Mouse (Mus musculus) limb, embryonic 14.5 days (tissue): Measurements from ENCODE around the gene Traf7. TPM values are rescaled to one million over a fixed set of nuclear protein-coding genes. Genes with fewer than 3 reads are reported as not detected.

Experiments
- ATAC-seq: fragments of 200-750 bp; cut with Nextera tagmentation; 2 replicates; pipeline ENCODE4 v1.8.0; 2017; ENCODE audit warnings: low read depth, moderate number of reproducible peaks, moderate TSS enrichment; ENCODE audit not compliant: low FRiP score
- DNase-seq: peaks from one replicate; pipeline ENCODE4 v3.0.0-alpha.2; 2015; ENCODE audit warnings: low spot score
- H3K27ac ChIP-seq: fragments of 300-500 bp; sonication (generic); replicated peaks from 2 replicates; pipeline ENCODE4 v1.5.1; 2014; ENCODE audit warnings: low read depth, mild to moderate bottlenecking, low read length, moderate library complexity, mixed read lengths
- H3K27me3 ChIP-seq: fragments of 300-500 bp; sonication (generic); 2 replicates; pipeline ENCODE4 v1.6.1; 2014; ENCODE audit warnings: low read length, mixed read lengths; ENCODE audit not compliant: control insufficient read depth, insufficient read depth
- H3K36me3 ChIP-seq: fragments of 300-500 bp; sonication (generic); 2 replicates; pipeline ENCODE4 v1.6.1; 2014; ENCODE audit warnings: mild to moderate bottlenecking, low read length, moderate library complexity, mixed read lengths; ENCODE audit not compliant: control insufficient read depth, insufficient read depth
- H3K4me1 ChIP-seq: fragments of 300-500 bp; sonication (generic); 2 replicates; pipeline ENCODE4 v1.6.1; 2014; ENCODE audit warnings: antibody characterized with exemption, low read length, mixed read lengths; ENCODE audit not compliant: control insufficient read depth, insufficient read depth
- H3K4me2 ChIP-seq: fragments of 300-500 bp; sonication (generic); replicated peaks from 2 replicates; pipeline ENCODE4 v1.6.1; 2014; ENCODE audit warnings: low read depth, mild to moderate bottlenecking, low read length, moderate library complexity; ENCODE audit not compliant: severe bottlenecking
- H3K4me3 ChIP-seq: fragments of 300-500 bp; sonication (generic); replicated peaks from 2 replicates; pipeline ENCODE4 v1.5.1; 2014; ENCODE audit warnings: low read length
- H3K9ac ChIP-seq: fragments of 300-500 bp; sonication (generic); 2 replicates; pipeline ENCODE4 v1.6.1; 2014; ENCODE audit warnings: mild to moderate bottlenecking, low read depth, low read length, moderate library complexity; ENCODE audit not compliant: severe bottlenecking
- H3K9me3 ChIP-seq: fragments of 300-500 bp; sonication (generic); 2 replicates; pipeline ENCODE4 v1.6.1; 2016; ENCODE audit warnings: low read length; ENCODE audit not compliant: control insufficient read depth
- POLR2A ChIP-seq: fragments of 200-500 bp; IDR thresholded peaks from 2 replicates; pipeline ENCODE4 v1.8.0; 2012; ENCODE audit warnings: inconsistent platforms, mild to moderate bottlenecking, moderate library complexity, borderline replicate concordance; ENCODE audit not compliant: insufficient read depth, insufficient read length; ENCODE audit errors: extremely low read depth
- WGBS: fragments of 180-500 bp; shearing (Covaris S2); extraction: QIAGEN DNeasy Blood & Tissue Kit; methylation state at CpG from one replicate; pipeline ENCODE4 v1.1.7; 2014; 5-methylcytosine and 5-hydroxymethylcytosine counted together
- polyA plus RNA-seq, 2 experiments: library from polyadenylated mRNA; depleted of rRNA in 1 of 2; stranded (reverse) in 1 of 2; unstranded in 1 of 2; fragments of >200 nt; fragmentation: Nextera tagmentation in 1 of 2; extraction: Ambion mirVana in 1 of 2; gene quantifications; 2 replicates each; pipeline versions ENCODE4 v1.2.1 to v1.2.3; 2012 to 2014

Traf7 gene
- polyA plus RNA-seq, 2 experiments, result 81.3 to 308 TPM

DNA sequence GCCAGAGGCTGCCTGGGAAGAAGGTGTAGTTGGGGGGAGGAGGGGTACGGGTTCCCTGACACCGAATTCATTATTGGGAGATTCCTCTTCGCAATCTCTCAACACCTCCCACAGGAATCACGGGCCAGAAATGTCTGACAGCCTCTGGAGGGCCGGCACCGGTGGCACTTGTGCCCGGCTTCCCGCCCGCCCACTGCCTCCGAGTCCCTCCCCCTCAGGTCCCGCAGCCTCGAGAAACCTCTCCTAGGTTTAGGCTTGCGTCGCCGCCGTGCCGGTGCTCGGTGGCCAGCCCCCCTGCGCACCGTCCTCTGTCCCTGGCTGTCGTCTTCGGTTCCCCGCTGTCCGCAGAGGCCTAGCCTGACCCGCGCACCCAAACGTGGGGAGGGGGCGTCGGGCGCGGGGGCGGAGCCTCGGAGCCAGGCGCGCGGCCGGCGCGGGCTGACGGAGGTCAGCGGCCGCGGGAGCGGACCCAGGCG is 39.5 kb downstream of the Traf7 start, which contains the start of gene Caskin1:
Caskin1 (plus strand) TSS at position 416 of the 476 bp plus-strand sequence.
- Histone ChIP-seq H3K27me3 (no peaks in the 10 kb centered on the region), H3K4me3 (peak within 1 kb of the TSS; percentile 71), H3K9me3 (no peaks in the 10 kb centered on the region), H3K36me3 (no peaks in the 10 kb centered on the region), H3K9ac (peak within 1 kb of the TSS; percentile 73), H3K4me1 (no peaks in the 10 kb centered on the region), H3K4me2 (peak within 1 kb of the TSS; percentile 97), H3K27ac (no peak within 1 kb of the TSS)
- WGBS, result 1% methylated on average over 25 of the region's 45 CpGs
- ATAC-seq (peak; percentile 3), DNase-seq (no peak)
- TF ChIP-seq POLR2A, result no peak

DNA sequence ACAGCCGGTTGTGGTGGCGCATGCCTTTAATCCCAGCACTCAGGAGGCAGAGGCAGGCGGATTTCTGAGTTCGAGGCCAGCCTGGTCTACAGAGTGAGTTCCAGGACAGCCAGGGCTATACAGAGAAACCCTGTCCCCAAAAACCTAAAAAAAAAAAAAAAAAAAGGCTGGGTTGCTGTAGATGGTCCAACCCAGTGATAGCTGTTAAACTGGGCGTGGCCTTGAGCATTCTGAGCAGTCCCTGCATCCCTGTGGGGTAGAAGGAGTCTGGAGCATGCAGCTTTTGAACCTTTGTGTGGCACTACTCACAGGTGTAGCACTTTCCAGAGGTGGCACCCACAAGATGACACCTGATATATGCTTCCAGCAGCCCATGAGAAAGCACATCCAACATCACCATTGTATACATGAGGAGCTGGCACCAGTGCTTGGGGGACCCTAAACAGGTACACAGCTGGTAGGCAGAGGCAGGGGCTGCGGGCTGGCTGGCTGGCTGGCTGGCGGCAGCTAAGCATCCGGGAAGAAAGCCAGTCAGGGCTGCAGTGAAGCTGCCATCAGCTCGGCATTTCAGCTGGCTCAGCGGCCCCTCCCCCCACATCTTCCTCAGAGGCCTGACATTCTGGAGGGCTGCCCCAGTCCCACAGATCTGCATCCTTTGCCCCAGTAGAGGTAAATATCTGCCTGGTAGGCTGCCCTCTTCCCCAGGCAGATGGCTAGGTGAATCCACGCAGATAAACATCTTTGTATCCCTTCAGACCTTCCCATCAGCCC is 42.5 kb downstream of the Traf7 start:
- H3K4me3 ChIP-seq, result no peak overlapping the region
- ATAC-seq, result no peak
- TF ChIP-seq POLR2A, result no peak
- H3K27ac ChIP-seq, result no peak overlapping the region
- DNase-seq, result no peak
- no peaks in the 10 kb centered on the region for H3K36me3 ChIP-seq
- WGBS, result 41% methylated on average over 11 of the region's 11 CpGs
- H3K9ac ChIP-seq, result 0 out of 2 replicates have a peak overlapping the region, but pooled peaks have one; percentile 16
- H3K4me1 ChIP-seq, result no peaks in the 10 kb centered on the region
- no peak overlapping the region for H3K4me2 ChIP-seq
- H3K9me3 ChIP-seq, result no peaks in the 10 kb centered on the region
- no peaks in the 10 kb centered on the region for H3K27me3 ChIP-seq

DNA sequence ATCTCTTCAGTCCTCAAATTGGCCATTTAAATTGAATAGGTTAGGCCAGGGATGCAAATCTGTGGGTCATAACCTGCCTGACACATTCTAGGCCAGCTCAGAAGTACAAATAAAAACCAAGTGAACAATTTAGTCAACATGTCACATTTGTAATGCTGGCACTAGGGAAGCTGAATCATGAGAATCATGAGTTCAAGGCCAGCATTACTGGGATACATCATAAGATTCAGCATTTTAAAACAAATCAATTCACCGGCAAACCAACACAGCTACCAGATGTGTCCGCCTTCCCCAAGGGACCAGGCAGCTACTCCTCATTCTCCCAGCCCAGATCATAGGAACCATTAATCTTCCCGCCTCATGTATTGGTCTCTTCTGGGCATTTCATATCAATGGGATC is 44.2 kb downstream of the Traf7 start:
- no peak for ATAC-seq
- H3K4me3 ChIP-seq, result no peak overlapping the region
- no peaks in the 10 kb centered on the region for H3K4me1 ChIP-seq
- H3K9ac ChIP-seq, result no peak overlapping the region
- no peak overlapping the region for H3K27ac ChIP-seq
- no peaks in the 10 kb centered on the region for H3K9me3 ChIP-seq
- no peak for DNase-seq
- no peaks in the 10 kb centered on the region for H3K36me3 ChIP-seq
- H3K4me2 ChIP-seq, result no peak overlapping the region
- TF ChIP-seq POLR2A, result no peak
- 87% methylated on average over 3 of the region's 3 CpGs for WGBS
- no peaks in the 10 kb centered on the region for H3K27me3 ChIP-seq

DNA sequence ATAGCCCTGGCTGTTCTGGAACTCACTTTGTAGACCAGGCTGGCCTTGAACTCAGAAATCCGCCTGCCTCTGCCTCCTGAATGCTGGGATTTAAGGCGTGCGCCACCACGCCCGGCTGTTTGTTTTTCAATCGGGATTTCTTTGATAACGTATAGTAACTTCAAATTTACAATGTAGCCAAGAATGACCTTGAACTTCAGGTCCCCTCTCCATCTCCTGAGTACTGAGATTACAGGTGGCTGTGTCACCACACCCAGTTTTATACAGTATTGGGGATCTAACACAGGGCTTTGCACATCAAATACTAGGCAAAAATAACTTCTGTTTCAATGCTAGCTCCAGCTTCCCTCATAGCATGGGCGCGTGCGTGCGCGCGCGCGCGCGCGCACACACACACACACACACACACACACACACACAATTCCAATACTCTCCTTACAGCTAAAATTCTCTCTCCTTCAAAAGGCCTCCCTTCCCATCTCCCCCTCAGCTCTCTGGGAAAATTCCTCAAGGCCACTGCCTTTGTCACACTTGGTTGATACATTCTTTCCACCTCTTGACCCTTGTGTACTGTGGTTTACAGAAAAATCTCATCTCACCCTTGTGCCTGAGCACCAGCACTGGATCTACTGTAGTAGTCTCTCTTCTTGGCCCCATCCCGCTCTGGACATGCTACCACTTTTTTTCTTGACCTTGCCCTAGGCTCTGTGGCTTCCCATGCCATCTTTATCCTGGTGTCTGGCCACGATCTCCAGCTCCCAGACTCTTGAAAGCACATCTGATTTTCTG is 46.5 kb downstream of the Traf7 start:
- ATAC-seq, result no peak
- Histone ChIP-seq H3K4me2 (no peak overlapping the region), H3K4me1 (peaks cover 7% of the 10 kb centered on the region), H3K27me3 (no peaks in the 10 kb centered on the region), H3K9me3 (no peaks in the 10 kb centered on the region), H3K4me3 (no peak overlapping the region), H3K9ac (no peak overlapping the region), H3K36me3 (peaks cover 10% of the 10 kb centered on the region), H3K27ac (no peak overlapping the region)
- TF ChIP-seq POLR2A, result no peak
- WGBS, result 93% methylated on average over 20 of the region's 20 CpGs
- DNase-seq, result no peak

DNA sequence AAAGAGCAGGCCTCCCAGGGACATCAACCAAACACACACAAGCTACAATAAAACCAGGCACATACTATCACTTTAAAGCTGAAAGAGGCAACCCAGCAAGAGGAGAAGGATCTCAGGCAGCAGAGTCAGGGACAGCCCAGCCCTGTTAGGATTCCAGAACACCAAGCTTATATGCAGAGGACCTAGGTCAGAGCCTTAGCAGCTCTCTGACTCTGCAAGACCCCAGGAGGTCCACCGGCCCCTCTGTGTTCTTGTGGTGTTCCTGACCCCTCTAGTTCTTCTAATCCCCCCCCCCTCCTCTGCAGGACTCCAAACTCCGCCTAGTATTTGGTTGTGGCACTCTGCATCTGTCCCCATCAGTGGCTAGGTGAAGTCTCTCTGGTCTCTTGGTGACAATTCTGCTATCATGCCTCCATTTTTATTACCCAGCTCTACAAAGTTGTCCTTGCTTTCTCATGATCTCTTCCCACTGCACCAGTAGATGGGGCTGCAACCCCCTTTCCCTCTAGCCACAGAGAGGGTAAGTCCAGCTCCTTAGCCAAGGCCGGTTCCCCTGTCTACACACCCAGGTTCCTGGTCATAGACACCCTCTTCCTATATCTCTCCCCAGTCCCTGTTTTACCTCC is 47.4 kb downstream of the Traf7 start:
- DNase-seq (no peak), ATAC-seq (no peak)
- no peak overlapping the region for H3K4me3 ChIP-seq
- TF ChIP-seq POLR2A, result no peak
- 57% methylated on average over 3 of the region's 3 CpGs for WGBS
- H3K4me2 ChIP-seq, result no peak overlapping the region
- H3K9ac ChIP-seq, result no peak overlapping the region
- no peak overlapping the region for H3K27ac ChIP-seq
- no peaks in the 10 kb centered on the region for H3K9me3 ChIP-seq
- no peaks in the 10 kb centered on the region for H3K27me3 ChIP-seq
- peaks cover 7% of the 10 kb centered on the region for H3K4me1 ChIP-seq
- peaks cover 19% of the 10 kb centered on the region for H3K36me3 ChIP-seq
